Mouse (Mus musculus) ES-Bruce4 (cell line): ENCODE measurements around the gene Spsb1.

Experiments
- CTCF ChIP-seq: IDR thresholded peaks from one replicate; pipeline ENCODE4 v1.8.1; 2011; ENCODE audit warnings: low read depth, low read length
- EP300 ChIP-seq: IDR thresholded peaks from 2 replicates; pipeline ENCODE4 v1.6.1; 2011; ENCODE audit warnings: low read depth, low read length; ENCODE audit not compliant: insufficient read depth
- POLR2A ChIP-seq: IDR thresholded peaks from one replicate; pipeline ENCODE4 v1.8.1; 2011; ENCODE audit warnings: low read length; ENCODE audit not compliant: insufficient read depth

- TF ChIP-seq CTCF (no peak), EP300 (no peak), POLR2A (no peak)
Observed at GRCm38 (mm10) chr4:149854770-149855169, 100.1 kb downstream of the Spsb1 start.
